Mouse (Mus musculus): ENCODE data around the gene Elmo2.
A peak's percentile ranks its signal among the peaks of the same experiment; 100 is the strongest.

Elmo2 gene

DNA sequence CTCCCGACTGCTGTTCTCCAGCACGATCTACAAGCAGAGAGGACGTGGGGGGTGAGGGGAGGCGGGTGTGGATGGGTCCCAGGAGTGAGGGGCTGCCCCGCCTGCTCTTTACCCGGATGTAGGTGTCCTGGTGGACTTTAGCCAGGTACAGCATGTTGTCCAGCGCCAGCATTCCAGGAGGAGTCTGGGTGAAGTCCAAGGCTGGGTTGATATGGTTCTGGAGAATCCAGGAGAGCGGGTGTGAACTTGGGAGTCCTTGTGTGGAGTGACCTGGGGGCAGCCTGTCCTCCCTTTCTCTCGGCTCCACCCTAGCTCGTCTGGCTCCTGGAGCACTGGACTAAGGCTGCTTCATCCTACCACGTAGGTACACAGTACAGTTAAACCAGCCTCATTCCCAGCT lies 28.9 kb downstream of the Elmo2 start:
- no peak for DNase-seq (ENCODE audit: low spot score in 2 of 2)

DNA sequence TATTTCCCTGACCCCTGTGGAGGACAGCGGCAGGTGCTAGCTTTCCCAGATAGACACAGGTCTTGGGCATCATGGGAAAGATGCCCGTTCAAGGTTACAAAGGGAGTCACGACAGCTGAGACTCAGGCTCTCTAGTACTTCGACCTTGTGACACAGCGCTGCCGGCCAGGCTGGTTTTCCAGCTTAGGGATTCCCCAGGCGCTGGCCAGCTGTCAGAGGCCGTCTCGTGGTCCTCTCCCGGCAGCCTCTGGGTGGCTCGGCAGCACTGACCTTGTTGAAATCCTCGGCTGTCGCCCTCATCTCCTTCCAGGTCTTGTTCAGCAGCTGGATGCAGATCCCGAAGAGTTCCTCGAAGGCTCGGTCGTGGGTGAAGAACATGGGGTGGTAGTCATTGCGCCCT lies 29.7 kb downstream of the Elmo2 start:
- DNase-seq (ENCODE audit: low spot score in 2 of 2) = no peak

DNA sequence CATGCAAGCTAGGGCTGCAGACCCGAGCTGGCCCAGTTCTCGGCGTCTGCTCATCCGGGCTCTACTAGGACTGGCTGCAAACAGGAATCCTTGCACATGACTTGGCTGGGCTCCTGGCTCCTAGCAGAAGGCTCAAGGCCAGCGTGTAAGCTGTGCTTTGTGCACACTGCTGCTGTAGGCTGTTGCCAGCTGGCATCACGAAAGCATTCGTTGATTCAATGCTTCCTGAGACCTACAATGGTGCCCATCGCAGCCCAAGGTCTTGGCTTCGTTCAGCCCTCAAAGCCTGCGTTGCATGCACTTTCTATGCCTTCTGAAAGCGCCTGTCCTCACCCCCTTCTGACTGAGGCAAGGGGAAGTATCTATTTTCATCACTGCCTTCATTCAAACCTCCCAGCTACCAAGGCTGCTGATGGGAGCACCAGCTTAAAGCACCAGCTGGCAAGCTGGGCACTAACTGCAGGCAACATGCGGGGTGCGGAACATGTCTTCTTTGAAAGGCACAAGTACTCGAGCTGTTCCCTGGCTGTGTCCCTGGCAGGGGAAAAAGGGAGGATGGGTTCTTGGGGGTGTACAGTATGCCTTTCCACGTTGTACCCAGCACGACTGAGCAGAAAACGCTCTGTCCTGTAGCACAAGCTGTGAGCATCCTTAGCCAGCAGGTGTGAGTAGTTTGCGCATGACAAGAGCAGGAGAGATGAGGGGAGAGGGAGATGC lies 37.8 kb downstream of the Elmo2 start:
- no peak for DNase-seq (ENCODE audit: low spot score in 2 of 2)

DNA sequence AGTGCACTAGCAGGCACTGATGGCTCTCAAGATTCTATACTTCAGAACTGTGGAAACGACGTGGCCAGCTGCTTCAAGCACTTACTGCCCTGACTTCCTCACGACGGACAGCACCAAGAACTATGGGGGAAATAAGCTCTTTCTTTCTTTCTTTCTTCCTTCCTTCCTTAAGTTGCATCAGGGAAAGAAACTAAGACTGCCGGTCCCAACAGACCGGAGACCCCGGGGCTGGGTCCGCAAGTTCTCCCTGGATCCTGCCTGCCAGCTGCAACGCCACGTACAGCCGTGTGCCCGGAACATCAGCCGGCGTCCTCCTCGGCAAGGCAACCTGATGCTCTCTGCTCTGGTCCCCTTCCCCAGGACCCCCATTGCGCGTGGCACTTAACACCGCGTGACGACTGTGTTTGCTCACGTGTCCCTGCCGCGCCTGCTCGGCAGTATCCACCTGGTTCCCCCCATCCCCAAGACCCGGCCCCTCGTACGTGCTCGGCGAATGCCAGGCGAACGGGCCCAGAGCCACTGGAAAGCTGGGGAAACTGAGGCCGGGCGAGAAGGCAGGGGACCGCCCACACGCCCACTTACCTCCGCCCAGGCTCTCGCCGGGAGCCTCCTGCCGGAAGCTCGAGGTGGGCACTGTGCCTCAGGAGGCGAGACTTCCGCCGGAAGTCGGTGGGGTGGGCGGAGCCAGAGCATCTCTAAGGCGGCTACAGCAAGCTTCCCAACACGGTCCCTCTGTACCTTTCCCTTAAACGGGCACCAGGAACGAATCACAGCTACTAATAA lies 38.9 kb downstream of the Elmo2 start, which contains the start of gene Slc35c2:
Slc35c2 (minus strand) TSS at position 668 of the 783 bp plus-strand sequence.
- DNase-seq (ENCODE audit: low spot score in 2 of 2) = peak; percentile 73 to 78

DNA sequence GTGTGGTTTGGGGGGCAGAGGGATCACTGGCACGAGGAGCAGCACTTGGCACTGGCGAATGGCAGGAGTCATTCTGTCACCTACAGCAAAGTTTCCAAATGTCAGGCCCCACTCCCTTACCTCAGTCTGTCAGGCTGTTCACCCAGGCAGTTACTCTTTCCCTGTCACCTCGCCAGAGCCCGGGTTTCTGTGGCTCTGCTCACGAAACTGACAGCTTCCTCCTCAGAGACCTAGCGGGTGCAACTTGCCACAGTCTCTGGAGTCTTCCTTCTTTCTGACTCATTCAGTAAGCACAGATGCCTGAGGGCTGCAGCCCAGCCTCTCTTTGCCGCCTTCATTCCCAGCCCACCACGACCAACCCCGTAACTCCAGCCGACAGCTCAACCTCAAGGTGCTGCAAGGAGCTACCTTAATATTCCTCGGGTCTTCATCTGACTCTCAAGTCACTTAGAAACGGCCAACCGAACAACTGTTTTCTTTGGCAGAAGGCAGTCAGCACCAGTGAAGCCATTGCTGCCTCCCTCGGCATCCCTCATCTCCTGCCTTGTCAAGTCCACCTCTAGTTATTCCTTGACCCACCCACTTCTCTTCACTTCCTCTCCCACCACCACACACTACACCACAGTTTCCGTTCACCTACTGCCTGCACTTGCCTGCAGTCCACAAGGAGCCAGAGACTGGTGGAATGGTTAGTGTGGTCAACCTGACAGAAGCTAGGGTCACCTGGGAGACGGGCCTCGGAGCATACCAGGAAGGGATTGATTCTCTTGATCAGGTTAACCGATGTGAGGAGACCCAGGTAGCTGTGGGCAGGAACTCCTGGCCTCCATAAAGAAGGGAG lies 39.7 kb downstream of the Elmo2 start:
- DNase-seq (ENCODE audit: low spot score in 2 of 2) = peak; percentile 27 to 35

DNA sequence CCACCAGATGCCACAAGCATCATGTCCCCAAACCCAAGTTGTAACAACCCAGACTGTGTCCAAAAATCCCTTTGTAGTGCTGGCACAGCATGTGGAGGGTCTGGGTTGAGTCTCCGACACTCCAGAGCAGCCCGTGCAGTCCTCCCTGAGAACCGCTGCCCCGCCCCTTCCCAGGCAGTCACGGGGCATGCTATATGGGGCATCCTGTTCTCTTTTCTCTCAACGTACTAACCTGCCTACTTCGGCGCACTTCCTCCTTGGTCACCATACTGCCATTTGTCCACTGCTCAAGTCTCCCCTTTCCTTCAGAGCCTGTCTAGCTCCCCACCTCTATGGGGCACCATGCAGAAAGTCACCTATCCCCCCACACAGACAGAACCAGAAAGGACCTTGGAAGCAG lies 40.7 kb downstream of the Elmo2 start:
- DNase-seq (ENCODE audit: low spot score in 2 of 2) = peak in 1 of 2 experiments; percentile 56

DNA sequence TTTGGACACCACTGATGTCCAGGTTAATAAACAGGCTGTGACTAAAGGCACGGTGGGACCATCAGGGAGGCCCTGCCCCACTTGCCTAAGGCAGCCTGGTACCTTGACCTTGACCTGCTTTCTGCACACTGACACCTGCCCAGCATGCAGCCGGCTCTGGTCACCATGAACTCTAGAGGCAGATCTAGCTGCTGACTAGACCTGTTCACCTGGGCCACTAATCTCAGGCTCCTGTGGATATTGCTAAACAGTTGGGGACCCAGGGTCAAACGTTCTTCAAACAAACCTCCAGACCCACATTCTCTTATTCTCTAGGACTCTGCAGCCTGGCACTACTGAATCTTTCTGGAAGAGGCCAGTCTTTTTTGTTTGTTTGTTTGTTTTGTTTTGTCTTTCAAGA lies 41.2 kb downstream of the Elmo2 start:
- DNase-seq (ENCODE audit: low spot score in 2 of 2) = no peak

DNA sequence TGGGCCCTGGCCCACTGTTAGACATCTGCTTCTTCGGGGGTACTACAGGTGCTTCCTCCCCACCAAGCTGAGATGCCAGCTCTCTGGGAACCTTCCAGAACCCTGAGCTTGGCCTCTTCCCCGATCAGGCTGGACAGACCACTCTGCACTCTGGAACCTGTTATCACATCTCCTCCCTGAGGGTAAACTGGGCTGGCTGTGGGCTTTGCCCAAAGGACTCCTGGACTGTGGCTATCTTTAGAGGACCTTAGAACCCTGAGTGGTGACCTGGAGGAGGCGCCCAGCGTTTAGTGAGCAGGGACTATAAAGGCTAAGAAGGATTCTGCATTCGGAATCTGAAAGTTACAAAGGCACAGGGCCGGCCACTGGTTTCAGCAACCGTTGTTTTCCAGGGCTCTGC lies 41.9 kb downstream of the Elmo2 start:
- no peak for DNase-seq (ENCODE audit: low spot score in 2 of 2)

DNA sequence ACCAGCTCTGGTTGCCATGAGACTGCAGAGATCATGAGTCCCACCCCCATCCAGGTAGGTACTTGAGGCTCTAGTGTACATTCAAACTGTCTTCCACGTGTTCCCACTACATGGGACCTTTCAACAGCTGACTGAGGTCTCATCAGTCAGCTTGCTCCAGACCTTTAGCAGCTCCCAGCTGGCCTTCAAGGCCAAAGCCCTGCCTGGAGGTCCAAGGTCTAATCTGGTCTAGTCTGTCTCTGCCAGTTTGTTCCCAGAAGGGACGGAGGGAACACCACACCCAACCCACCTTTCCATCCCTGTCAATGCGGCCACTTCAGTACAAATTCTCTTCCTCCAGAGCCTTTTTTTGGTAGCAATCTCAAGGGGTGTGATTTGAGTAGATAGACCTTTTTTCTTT lies 42.6 kb downstream of the Elmo2 start:
- DNase-seq (ENCODE audit: low spot score in 2 of 2) = no peak

DNA sequence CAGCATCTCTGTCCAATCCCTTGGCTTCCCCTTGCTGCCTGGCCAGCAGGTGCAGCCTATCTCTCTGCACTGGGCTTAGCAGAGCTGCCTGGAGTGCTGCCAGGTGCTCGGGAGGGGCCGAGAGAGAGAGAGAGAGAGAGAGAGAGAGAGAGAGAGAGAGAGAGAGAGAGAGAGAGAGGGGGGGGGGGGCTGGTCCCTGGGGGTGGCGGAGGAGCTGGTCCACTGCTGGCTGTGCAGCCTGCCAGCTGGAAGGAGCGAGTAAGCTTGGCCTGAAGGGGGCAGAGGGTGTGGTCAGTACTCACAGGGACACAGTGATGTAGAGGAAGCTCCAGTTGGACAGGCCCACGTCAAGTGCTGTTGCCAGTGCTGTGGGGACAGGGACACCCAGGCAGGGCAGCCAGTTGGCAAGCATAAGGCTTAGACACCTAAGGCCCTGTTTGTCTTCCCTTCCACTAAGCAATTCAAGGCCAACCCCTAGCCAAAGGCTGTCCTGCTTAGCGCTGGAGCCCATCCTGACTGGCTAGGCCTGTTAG lies 44.4 kb downstream of the Elmo2 start:
- DNase-seq (ENCODE audit: low spot score in 2 of 2) = no peak

DNA sequence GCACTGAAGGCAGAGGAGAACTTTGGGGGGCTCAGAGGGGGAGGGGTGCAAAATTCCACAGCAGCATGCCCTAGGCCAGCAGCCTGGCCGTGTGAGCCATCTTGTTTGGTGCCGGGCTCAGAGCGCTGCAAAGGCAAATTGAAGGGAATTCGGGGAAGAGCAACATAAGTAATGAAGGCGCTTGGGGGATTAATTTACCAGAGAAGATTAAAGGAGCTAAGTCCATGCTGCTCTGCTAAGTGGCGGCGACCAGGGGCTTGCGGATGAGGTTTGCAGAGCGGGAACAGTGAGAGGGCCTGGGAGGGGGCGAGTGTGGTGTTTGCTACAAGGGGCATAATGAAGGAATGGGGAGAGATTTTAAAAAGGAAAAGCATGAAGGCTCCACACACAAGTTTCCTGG lies 46.9 kb downstream of the Elmo2 start:
- no peak for DNase-seq (ENCODE audit: low spot score in 2 of 2)

DNA sequence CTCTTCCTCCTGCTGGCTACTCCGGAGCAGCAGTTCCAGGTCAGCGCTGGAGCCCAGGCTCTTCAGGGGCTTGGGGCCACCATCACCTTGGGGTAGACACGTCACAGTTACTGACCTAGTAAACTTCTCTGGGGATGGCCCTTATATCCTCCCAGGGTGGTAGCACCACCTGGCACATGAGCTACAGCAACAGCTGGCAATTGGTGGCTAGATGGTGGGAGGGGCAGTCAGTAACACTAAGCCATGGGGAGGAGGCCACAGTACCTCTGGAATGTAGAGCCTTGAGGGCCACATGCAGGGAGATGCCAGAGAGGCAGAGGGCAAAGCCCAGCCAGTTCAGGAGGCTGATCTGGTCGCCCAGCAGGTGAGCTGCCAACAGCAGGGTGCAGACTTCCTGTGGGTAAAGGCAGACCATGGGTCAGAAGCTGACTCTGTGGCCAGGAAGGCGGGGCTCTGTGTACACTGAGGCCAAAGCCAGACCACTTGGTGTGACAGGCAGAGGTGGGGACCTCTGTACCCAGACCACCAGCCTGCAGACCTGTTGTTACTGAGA lies 49.0 kb downstream of the Elmo2 start:
- DNase-seq (ENCODE audit: low spot score in 2 of 2) = no peak

DNA sequence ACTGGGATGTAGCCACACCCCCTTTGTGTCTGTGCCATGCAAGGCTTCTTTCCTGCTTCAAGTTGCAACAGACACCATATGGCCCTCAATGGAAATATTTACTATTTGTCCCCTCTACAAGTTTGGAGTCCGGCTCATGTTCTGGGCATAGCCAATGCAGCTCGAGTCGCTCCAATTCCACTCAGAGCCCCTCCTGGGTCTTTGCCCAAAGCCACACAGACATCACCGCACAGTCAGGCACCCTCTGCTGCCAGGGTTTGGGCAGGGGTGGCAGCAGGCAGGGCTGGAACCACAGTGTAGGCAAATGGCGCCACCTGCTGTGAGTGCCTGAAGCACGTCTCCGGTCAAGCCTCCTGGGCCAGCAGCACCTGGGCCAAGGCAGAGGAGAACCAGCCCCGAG lies 50.5 kb downstream of the Elmo2 start:
- DNase-seq (ENCODE audit: low spot score in 2 of 2) = peak; percentile 55 to 61

DNA sequence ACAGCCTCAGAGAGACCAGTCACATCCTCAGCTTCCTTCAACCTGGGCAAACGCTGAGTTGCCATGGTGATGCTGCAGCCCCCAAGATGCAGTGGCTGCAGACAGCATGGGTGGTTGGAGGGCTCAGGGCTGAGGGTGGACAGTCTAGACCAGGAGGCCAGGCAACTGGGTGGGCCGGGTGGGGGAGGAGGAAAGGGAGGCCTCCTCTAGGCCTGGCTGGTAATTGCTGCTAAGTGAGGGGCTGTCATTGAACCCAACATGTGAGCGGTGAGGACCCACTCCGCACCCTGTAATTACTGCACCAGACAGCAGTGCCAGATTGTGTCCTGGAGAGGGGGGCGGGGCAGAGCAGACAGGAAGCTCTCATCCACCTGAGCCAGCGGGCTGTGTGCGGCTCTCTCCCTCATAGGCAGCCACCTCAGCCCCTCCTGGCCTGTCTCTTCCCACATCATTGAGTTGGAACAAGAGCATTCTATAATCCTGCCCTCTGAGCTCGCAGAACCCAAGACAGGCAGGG lies 51.1 kb downstream of the Elmo2 start:
- no peak for DNase-seq (ENCODE audit: low spot score in 2 of 2)

DNA sequence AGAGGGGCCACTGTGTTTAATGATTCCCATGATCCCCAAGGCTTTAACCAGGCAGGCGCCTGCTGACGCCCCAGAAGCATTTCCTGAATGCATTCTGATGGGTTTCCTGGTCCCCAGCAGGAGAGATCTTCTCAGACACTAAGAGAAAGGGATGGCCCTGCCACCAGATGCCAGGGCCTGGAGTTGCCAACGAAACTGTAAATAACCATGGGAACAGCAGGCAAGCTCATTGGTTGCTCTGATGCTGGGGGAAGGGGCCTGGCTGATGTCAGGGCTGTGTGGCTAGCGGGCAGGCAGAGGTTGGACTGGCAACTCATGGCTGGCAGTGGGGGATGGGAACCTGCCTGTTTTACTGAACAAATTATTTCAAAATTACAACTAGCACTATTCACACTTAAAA lies 52.7 kb downstream of the Elmo2 start:
- no peak for DNase-seq (ENCODE audit: low spot score in 2 of 2)

DNA sequence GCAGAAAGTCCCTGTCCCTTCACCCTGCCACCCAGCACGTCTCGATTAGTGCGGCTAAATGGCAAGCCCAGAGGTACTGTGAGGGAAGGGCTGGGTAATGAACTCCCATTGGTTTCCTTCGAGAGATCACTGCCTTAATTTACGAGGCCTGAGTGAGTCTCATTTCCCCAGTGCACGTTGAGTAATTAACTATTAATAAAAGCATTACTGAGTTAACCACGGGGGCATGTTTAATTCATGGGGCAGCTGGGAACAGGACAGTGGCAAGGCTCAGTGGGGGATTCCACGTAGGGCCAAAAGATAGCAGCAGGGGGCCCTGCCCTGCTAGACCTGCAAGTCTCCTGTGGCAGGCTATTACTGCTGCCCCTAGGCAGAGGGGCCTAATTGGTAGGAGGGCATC lies 55.0 kb downstream of the Elmo2 start:
- no peak for DNase-seq (ENCODE audit: low spot score in 2 of 2)

DNA sequence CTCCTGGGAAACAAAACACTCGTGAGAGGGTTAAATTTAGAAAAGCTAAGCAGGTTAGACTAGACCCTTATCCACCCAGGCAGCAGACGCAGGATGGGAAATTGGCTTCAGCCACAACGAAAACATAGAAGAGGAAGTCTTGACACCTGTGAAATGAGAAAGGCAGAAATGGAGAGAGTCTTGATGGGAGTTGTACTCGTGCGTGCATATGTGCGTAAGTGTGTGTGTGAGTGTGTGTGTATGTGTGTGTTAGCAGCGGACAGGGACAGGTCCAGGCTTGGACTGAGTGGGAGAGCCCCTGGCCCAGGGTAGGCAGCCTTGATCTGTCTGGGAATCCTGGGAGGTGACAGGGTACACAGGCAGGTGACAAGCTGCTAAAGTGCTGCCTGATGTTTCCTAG lies 55.4 kb downstream of the Elmo2 start:
- DNase-seq (ENCODE audit: low spot score in 2 of 2) = no peak

DNA sequence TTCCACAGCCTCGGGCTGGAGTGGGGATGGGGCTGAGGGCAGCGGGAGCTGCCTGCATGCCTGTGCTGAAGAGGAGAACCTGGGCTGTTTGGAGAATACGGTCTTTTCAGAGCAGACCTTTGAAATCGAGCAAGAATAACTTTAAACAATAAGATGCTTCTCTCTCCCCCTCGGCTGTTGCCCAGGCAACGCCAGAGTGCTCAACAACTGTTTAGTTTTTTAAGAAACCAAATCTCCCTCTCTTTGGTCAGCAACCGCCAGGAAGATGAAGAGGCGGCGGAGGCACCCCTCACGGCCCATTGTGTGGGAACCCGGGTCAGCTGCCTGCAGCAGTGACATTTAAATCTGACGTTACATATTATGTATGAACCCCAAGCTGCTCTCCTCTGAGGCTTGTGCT lies 59.5 kb downstream of the Elmo2 start:
- DNase-seq (ENCODE audit: low spot score in 2 of 2) = no peak

DNA sequence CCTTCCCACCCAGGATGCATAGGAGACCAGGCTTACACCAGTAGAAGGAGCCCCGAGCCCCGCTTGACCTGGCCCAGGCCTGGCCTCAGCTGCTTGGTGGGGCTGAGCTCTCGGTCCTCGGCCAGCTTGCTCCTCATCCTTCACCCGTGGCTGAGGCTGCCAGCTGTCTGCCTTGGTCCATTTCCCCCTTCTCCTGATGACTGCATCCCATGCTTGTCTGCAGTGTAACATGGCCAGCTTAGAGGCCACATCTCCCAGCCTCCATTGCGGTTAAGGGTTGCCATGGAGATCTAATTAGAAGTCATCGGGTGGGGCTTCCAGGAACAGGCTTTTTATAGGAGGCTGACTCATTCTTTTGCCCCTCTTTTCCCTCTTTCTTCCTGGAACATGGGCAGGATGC lies 62.4 kb downstream of the Elmo2 start:
- no peak for DNase-seq (ENCODE audit: low spot score in 2 of 2)

DNA sequence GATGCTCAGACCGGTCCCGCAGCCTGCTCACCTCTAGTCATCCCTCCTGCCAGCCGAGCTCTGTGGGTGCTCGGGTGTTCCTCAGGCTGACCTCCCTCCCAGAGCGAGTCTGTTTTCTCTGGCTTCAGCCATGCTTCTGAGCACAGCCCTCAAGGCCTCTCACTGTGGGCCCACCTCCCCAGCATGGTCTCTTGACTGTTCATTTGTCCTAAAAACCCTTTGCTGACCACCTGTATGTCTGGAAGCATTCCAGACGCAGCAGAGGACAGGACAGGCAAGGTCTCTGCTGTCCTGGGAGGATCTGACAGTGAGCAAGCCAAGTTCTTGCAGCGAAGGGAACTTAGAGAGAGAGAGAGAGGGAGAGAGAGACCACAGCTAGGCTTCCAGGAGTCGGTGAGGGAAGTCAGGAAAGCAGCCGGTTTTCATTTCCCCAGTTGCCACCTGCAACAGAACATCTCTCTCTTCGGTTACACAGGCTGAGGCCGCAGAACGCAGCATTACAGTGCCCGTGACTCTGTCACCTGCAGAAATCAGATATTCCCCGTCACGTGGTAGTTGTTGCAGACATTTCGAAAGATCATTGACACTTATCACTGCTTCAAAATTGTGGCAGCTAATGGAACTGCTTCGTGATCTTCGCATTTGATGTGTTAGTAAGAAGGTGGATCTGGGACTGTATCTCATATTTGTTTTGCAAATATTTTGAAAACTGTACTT lies 63.8 kb downstream of the Elmo2 start:
- no peak for DNase-seq (ENCODE audit: low spot score in 2 of 2)

DNA sequence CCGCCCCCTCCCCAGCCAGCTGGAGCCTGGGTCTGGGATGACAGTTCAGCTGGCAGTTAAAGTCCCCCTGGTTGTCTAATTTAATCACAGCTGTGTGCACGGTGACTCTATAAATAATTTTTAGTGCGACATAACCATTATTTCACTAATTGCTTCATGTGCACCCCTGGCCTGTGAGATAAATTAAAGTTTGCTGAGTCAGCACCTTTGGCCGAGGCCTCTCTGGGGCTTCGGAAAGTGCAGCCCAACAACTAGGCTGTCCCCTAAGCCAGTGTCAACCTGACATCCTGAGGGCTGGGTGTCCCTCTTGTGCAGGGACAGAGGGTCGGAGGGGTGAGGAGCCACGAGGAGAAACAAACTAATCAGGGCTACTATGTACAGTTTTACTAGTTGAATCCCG lies 66.4 kb downstream of the Elmo2 start:
- no peak for DNase-seq (ENCODE audit: low spot score in 2 of 2)

All from natural killer cell, adult 2 months (primary cell).